Mouse (Mus musculus): Measurements from ENCODE around the gene Hagh. TPM values are rescaled to one million over a fixed set of nuclear protein-coding genes. Genes with fewer than 3 reads are reported as not detected.

Hagh gene
- polyA plus RNA-seq, 1 experiment from 2014 or later, result 75.6 TPM

- Histone ChIP-seq H3K36me3 (ENCODE audit: insufficient read depth, low read length) (peaks cover 63% of the 10 kb centered on the region), H3K9me3 (ENCODE audit: low read length) (no peaks in the 10 kb centered on the region), H3K9ac (replicated peaks; ENCODE audit: low read length) (no peak overlapping the region; the same call in 1 of the 2 replicates), H3K4me1 (ENCODE audit: insufficient read depth, low read length) (peaks cover 30% of the 10 kb centered on the region), H3K27me3 (ENCODE audit: insufficient read depth, low read length) (no peaks in the 10 kb centered on the region), H3K4me3 (ENCODE audit: low read length) (no peak overlapping the region), H3K4me2 (replicated peaks; ENCODE audit: low read depth, low read length) (no peak overlapping the region), H3K27ac (ENCODE audit: low read length) (no peak overlapping the region)
- ATAC-seq (ENCODE audit: low FRiP score, low TSS enrichment), result no peak
- WGBS, result 80% methylated on average over 4 of the region's 4 CpGs
These were observed 58.3 kb downstream of the Hagh start for GRCm38 (mm10) chr17:24898041-24898854.

GRCm38 (mm10) chr17:24899153-24899552 is 59.2 kb downstream of the Hagh start:
- peaks cover 24% of the 10 kb centered on the region for H3K4me1 ChIP-seq (ENCODE audit: insufficient read depth, low read length)
- no peaks in the 10 kb centered on the region for H3K9me3 ChIP-seq (ENCODE audit: low read length)
- peaks cover 66% of the 10 kb centered on the region for H3K36me3 ChIP-seq (ENCODE audit: insufficient read depth, low read length)
- H3K27ac ChIP-seq (ENCODE audit: low read length), result no peak overlapping the region
- 89% methylated on average over 5 of the region's 5 CpGs for WGBS
- no peaks in the 10 kb centered on the region for H3K27me3 ChIP-seq (ENCODE audit: insufficient read depth, low read length)
- H3K4me2 ChIP-seq (replicated peaks; ENCODE audit: low read depth, low read length), result no peak overlapping the region
- ATAC-seq (ENCODE audit: low FRiP score, low TSS enrichment), result no peak
- no peak overlapping the region for H3K4me3 ChIP-seq (ENCODE audit: low read length)
- H3K9ac ChIP-seq (replicated peaks; ENCODE audit: low read length), result no peak overlapping the region

GRCm38 (mm10) chr17:24900014-24900413 is 60.1 kb downstream of the Hagh start:
- Histone ChIP-seq H3K9ac (replicated peaks; ENCODE audit: low read length) (no peak overlapping the region), H3K4me1 (ENCODE audit: insufficient read depth, low read length) (peaks cover 21% of the 10 kb centered on the region), H3K4me3 (ENCODE audit: low read length) (no peak overlapping the region), H3K36me3 (ENCODE audit: insufficient read depth, low read length) (peaks cover 75% of the 10 kb centered on the region), H3K9me3 (ENCODE audit: low read length) (no peaks in the 10 kb centered on the region), H3K27me3 (ENCODE audit: insufficient read depth, low read length) (no peaks in the 10 kb centered on the region), H3K4me2 (replicated peaks; ENCODE audit: low read depth, low read length) (no peak overlapping the region), H3K27ac (ENCODE audit: low read length) (no peak overlapping the region)
- WGBS, result 96% methylated on average over 6 of the region's 6 CpGs
- ATAC-seq (ENCODE audit: low FRiP score, low TSS enrichment), result no peak

DNA sequence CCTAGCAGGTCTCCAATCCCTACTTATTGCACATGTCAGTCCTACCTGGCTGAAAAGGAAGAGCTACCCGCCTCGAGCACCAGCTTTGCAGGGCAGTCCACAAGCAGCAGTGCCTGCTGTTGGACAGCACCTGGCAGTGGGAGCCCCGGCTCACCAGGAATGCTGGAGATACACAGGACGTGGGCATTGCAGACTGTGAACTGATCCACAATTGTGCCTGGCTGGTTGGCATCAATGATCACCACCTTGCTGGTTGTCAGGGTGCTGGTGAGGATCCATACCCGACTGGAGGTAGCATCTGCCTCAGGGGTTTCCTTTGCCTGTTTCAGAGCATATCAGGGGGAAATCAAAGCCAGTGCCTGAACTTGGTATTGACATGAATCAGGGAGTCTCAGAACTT is 62.2 kb downstream of the Hagh start:
- no peak for ATAC-seq (ENCODE audit: low FRiP score, low TSS enrichment)
- Histone ChIP-seq H3K4me3 (ENCODE audit: low read length) (no peak overlapping the region), H3K4me2 (replicated peaks; ENCODE audit: low read depth, low read length) (no peak overlapping the region), H3K27me3 (ENCODE audit: insufficient read depth, low read length) (no peaks in the 10 kb centered on the region), H3K27ac (ENCODE audit: low read length) (no peak overlapping the region), H3K9ac (replicated peaks; ENCODE audit: low read length) (no peak overlapping the region), H3K9me3 (ENCODE audit: low read length) (no peaks in the 10 kb centered on the region), H3K36me3 (ENCODE audit: insufficient read depth, low read length) (peaks cover 93% of the 10 kb centered on the region), H3K4me1 (ENCODE audit: insufficient read depth, low read length) (peaks cover 8% of the 10 kb centered on the region; the same call in 1 of the 2 replicates)
- WGBS, result 93% methylated on average over 5 of the region's 5 CpGs

DNA sequence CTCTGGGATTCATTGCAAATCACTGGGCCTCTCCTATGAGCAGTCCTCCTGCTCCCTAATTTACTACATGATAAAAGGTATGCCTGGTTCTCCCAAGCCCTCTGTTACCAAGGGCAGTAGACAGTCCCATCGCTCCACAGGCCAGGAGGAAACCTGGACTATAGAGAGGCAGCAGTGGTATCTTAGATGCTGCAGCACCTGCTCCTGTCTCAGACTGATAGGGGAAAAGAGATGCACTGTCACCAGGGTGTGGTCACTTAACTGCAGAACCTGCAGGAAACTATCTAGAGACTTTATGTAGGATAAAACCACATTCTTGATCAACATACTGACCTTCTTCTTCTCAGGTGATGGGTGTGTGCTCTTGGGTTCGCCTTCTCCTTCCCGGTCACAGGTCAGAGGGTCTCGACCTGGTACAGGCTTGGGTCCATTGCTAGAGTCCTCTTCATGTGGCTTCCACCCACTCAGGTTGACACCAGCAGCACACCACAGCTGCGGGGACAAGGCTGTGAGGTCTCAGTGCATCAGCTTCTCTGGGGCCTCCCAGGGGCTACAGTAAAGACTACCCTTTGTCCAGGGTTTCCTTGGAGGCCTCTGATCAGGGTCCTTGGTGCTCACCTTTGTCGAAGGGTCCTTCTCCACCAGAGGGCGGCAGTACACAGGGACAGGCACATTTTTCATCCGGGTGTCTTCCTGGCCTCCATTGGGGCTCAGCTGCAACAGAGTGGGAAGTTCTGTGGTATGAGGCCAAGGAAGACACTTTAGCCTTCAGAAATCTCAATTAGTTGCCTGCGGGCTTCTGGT is 62.9 kb downstream of the Hagh start:
- H3K4me3 ChIP-seq (ENCODE audit: low read length), result no peak overlapping the region
- H3K9me3 ChIP-seq (ENCODE audit: low read length), result no peaks in the 10 kb centered on the region
- no peaks in the 10 kb centered on the region for H3K27me3 ChIP-seq (ENCODE audit: insufficient read depth, low read length)
- 67% methylated on average over 9 of the region's 9 CpGs for WGBS
- peaks cover 2% of the 10 kb centered on the region; the same call in 1 of the 2 replicates for H3K4me1 ChIP-seq (ENCODE audit: insufficient read depth, low read length)
- ATAC-seq (ENCODE audit: low FRiP score, low TSS enrichment), result no peak
- peaks cover 98% of the 10 kb centered on the region for H3K36me3 ChIP-seq (ENCODE audit: insufficient read depth, low read length)
- H3K4me2 ChIP-seq (replicated peaks; ENCODE audit: low read depth, low read length), result no peak overlapping the region
- H3K27ac ChIP-seq (ENCODE audit: low read length), result no peak overlapping the region
- H3K9ac ChIP-seq (replicated peaks; ENCODE audit: low read length), result no peak overlapping the region

DNA sequence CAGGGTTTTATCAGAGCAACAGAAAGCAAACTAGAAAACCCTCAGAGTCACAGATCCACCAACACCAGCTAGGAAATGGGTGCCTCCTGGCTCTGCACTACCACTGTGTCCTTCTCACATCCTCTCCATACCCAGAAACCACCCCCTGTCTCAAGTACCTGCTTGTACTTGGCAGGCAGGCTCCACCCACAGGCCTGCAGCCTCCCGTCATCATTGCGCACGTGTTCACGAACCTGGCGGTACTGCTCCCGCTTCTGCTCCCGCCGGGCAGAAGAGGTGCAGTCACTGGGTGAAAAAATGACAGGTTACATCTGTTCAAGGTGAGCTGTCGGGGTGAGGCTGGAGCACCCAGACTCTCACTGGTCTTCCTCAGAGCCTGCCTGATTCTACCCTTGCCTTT is 63.8 kb downstream of the Hagh start:
- H3K4me1 ChIP-seq (ENCODE audit: insufficient read depth, low read length), result no peaks in the 10 kb centered on the region
- H3K27me3 ChIP-seq (ENCODE audit: insufficient read depth, low read length), result no peaks in the 10 kb centered on the region
- no peak for ATAC-seq (ENCODE audit: low FRiP score, low TSS enrichment)
- no peak overlapping the region for H3K9ac ChIP-seq (replicated peaks; ENCODE audit: low read length)
- H3K4me2 ChIP-seq (replicated peaks; ENCODE audit: low read depth, low read length), result no peak overlapping the region
- H3K4me3 ChIP-seq (ENCODE audit: low read length), result no peak overlapping the region
- H3K9me3 ChIP-seq (ENCODE audit: low read length), result no peaks in the 10 kb centered on the region
- H3K36me3 ChIP-seq (ENCODE audit: insufficient read depth, low read length), result peaks cover 98% of the 10 kb centered on the region
- H3K27ac ChIP-seq (ENCODE audit: low read length), result no peak overlapping the region
- 92% methylated on average over 9 of the region's 9 CpGs for WGBS

DNA sequence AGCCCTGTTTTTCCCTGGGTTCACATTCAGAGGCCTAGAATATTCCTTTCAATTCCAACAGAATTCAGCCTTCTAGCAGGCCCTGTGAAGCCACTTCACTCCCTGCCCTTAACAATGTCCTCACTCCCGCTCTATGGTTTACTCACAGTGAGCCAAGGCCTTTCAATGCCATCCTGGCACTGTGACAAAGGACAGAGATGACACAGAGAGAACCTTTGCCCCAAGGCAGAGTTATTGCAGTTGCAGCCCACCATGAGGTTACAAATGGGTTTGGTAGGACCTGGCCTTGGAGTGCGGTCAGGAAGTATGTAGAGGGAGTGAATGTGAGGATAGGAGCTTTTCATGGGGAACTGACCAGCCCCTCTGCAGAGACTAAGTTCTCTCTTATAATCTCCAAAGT is 67.6 kb downstream of the Hagh start:
- Histone ChIP-seq H3K4me1 (ENCODE audit: insufficient read depth, low read length) (no peaks in the 10 kb centered on the region), H3K36me3 (ENCODE audit: insufficient read depth, low read length) (peaks cover 88% of the 10 kb centered on the region), H3K4me2 (replicated peaks; ENCODE audit: low read depth, low read length) (no peak overlapping the region), H3K9ac (replicated peaks; ENCODE audit: low read length) (no peak overlapping the region), H3K27me3 (ENCODE audit: insufficient read depth, low read length) (no peaks in the 10 kb centered on the region), H3K27ac (ENCODE audit: low read length) (no peak overlapping the region), H3K4me3 (ENCODE audit: low read length) (no peak overlapping the region), H3K9me3 (ENCODE audit: low read length) (no peaks in the 10 kb centered on the region)
- WGBS, result 94% methylated on average over 2 of the region's 2 CpGs
- no peak for ATAC-seq (ENCODE audit: low FRiP score, low TSS enrichment)

DNA sequence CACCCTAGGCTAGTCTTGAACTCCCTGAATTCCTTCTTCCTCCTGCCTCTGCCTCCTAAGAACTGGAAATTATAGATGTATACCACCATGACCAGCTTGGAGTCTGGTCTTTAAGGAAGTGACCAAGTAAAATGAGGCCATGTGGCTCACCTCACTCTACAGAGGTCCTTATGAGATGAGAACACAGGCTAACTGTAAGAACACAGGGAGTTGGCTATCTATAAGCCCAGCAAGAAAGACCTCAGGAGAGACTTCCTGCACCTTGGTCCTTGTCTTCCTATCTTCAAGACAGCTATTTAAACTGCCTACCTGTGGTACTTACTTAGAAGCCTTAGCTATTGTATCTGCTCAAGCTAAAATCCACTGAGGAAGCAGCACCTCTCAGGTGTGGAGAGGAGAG is 74.0 kb downstream of the Hagh start:
- H3K36me3 ChIP-seq (ENCODE audit: insufficient read depth, low read length), result peaks cover 83% of the 10 kb centered on the region
- H3K4me3 ChIP-seq (ENCODE audit: low read length), result no peak overlapping the region
- no peak for ATAC-seq (ENCODE audit: low FRiP score, low TSS enrichment)

More for the DNA sequence above, 74.0 kb downstream of the Hagh start:
- Histone ChIP-seq H3K4me2 (replicated peaks; ENCODE audit: low read depth, low read length) (no peak overlapping the region), H3K27me3 (ENCODE audit: insufficient read depth, low read length) (no peaks in the 10 kb centered on the region), H3K27ac (ENCODE audit: low read length) (no peak overlapping the region), H3K4me1 (ENCODE audit: insufficient read depth, low read length) (no peaks in the 10 kb centered on the region), H3K9me3 (ENCODE audit: low read length) (no peaks in the 10 kb centered on the region), H3K9ac (replicated peaks; ENCODE audit: low read length) (no peak overlapping the region)
